Mouse (Mus musculus): ENCODE data around the gene A930009A15Rik. TPM values are rescaled to one million over a fixed set of nuclear protein-coding genes. Genes with fewer than 3 reads are reported as not detected.

Gene A930009A15Rik
- polyA plus RNA-seq (2017; shearing (Covaris generic)): not detected

GRCm38 (mm10) chr10:115569712-115570491 lies at the start of gene A930009A15Rik:
TSS of gene A930009A15Rik (plus strand) at chr10:115569986.
- no peak for ATAC-seq

GRCm38 (mm10) chr10:115520200-115521080 lies 49.3 kb upstream of the A930009A15Rik start:
- ATAC-seq: no peak

- no peak for ATAC-seq
These were observed 48.7 kb upstream of the A930009A15Rik start for GRCm38 (mm10) chr10:115521081-115521451.

GRCm38 (mm10) chr10:115528892-115529291 lies 40.9 kb upstream of the A930009A15Rik start:
- ATAC-seq: no peak

- ATAC-seq: no peak
These were observed 40.0 kb upstream of the A930009A15Rik start for GRCm38 (mm10) chr10:115529768-115530167.

GRCm38 (mm10) chr10:115530746-115531145 lies 39.0 kb upstream of the A930009A15Rik start:
- no peak for ATAC-seq

- ATAC-seq: no peak
These were observed 26.9 kb upstream of the A930009A15Rik start for GRCm38 (mm10) chr10:115542917-115543316.

GRCm38 (mm10) chr10:115550253-115550652 lies 19.5 kb upstream of the A930009A15Rik start:
- no peak for ATAC-seq

GRCm38 (mm10) chr10:115551069-115551468 lies 18.7 kb upstream of the A930009A15Rik start:
- no peak for ATAC-seq

- no peak for ATAC-seq
These were observed 16.3 kb upstream of the A930009A15Rik start for GRCm38 (mm10) chr10:115553352-115554113.

GRCm38 (mm10) chr10:115555191-115555765 lies 14.5 kb upstream of the A930009A15Rik start:
- no peak for ATAC-seq

- no peak for ATAC-seq
These were observed 13.0 kb upstream of the A930009A15Rik start for GRCm38 (mm10) chr10:115556738-115557242.

GRCm38 (mm10) chr10:115561136-115561880 lies 8.5 kb upstream of the A930009A15Rik start:
- ATAC-seq: no peak

GRCm38 (mm10) chr10:115562911-115563686 lies 6.7 kb upstream of the A930009A15Rik start:
- no peak for ATAC-seq

GRCm38 (mm10) chr10:115563961-115564360 lies 5.8 kb upstream of the A930009A15Rik start:
- ATAC-seq: no peak

GRCm38 (mm10) chr10:115570577-115570976 lies 791 bp downstream of the A930009A15Rik start:
- ATAC-seq: no peak

- ATAC-seq: no peak
These were observed 1.5 kb downstream of the A930009A15Rik start for GRCm38 (mm10) chr10:115571317-115571716.

GRCm38 (mm10) chr10:115571734-115572440 lies 2.1 kb downstream of the A930009A15Rik start:
- ATAC-seq: no peak

GRCm38 (mm10) chr10:115579076-115579475 lies 9.3 kb downstream of the A930009A15Rik start:
- no peak for ATAC-seq

- no peak for ATAC-seq
These were observed 9.7 kb downstream of the A930009A15Rik start for GRCm38 (mm10) chr10:115579494-115579893.
